Comparison of ENCODE assay signal across 1 mouse cellular context in genomic region chr3:116563095-116563492, GRCm38 (mm10).
TF ChIP-seq lines count a peak whose summit lies in the region.

No protein-coding gene starts in this region.

TF ChIP-seq in MEL, 35 proteins besides CTCF, POLR2A, EP300 and RAD21:
- TF ChIP-seq E2F4 (IDR thresholded peaks at IDR 0.05; ENCODE audit: borderline replicate concordance, low read depth, low read length) (no peak), ZMIZ1 (IDR thresholded peaks at IDR 0.05; ENCODE audit: low read depth, low read length) (no peak), JUND (IDR thresholded peaks at IDR 0.05; ENCODE audit: low read depth, low read length) (no peak), ELF1 (IDR thresholded peaks at IDR 0.05; ENCODE audit: low read depth, low read length) (no peak), ETS1 (IDR thresholded peaks at IDR 0.05; ENCODE audit: low read depth, low read length) (no peak), CHD1 (IDR thresholded peaks at IDR 0.05; ENCODE audit: low read depth, low read length) (no peak), TBP (IDR thresholded peaks at IDR 0.05; ENCODE audit: low read depth, low read length) (no peak)
